In genomic region chr9:118477281-118477931, GRCm38 (mm10) we compare ENCODE assay signal across 9 mouse cellular contexts. TPM values are rescaled to one million over a fixed set of nuclear protein-coding genes. Genes with fewer than 3 reads are reported as not detected.
A peak's percentile ranks its signal among the peaks of the same experiment; 100 is the strongest.
DNase-seq lines count a peak whose midpoint lies in the region; ATAC-seq and TF ChIP-seq lines count a peak whose summit lies in the region.
"Had no signal": no experiment of that assay in that cellular context is flagged by ENCODE, and none has a peak within 500 bp of the region (broad histone marks: within the 10 kb centered on the region; RNA-seq: fewer than 3 reads in every experiment).

No protein-coding gene starts in this region.

- no peak for DNase-seq in gastrocnemius, adult 2 months
- DNase-seq in gastrocnemius, adult 18-20 months (ENCODE audit: low spot score): no peak
- no peak for DNase-seq in limb, embryonic 14.5 days (ENCODE audit: low spot score)
- no peak for DNase-seq in spleen, postnatal 36 days (ENCODE audit: low spot score in 2 of 2)
- DNase-seq in lung, adult 18-20 months: no peak

- H3K9me3 ChIP-seq in E14TG2a.4 (ENCODE audit: low read length): no peaks in the 10 kb centered on the region
- no peaks in the 10 kb centered on the region for H3K9me3 ChIP-seq in forebrain, embryonic 15.5 days
- no peaks in the 10 kb centered on the region for H3K9me3 ChIP-seq in limb, embryonic 14.5 days (ENCODE audit: control insufficient read depth, low read length)
- no peaks in the 10 kb centered on the region for H3K9me3 ChIP-seq in stomach, embryonic 14.5 days (ENCODE audit: control insufficient read depth, low read depth, low read length)

- peak overlapping the region; percentile 51 for H3K4me2 ChIP-seq in forebrain, embryonic 15.5 days (replicated peaks)
- peak overlapping the region; percentile 75 for H3K4me2 ChIP-seq in limb, embryonic 14.5 days (replicated peaks; ENCODE audit: low read depth, low read length, severe bottlenecking)
- peak overlapping the region; percentile 2; the same call in 1 of the 2 replicates for H3K4me2 ChIP-seq in stomach, embryonic 14.5 days (replicated peaks; ENCODE audit: low read depth, low read length)

- peak overlapping the region; percentile 14 for H3K9ac ChIP-seq in forebrain, embryonic 15.5 days (replicated peaks)
- no peak overlapping the region for H3K9ac ChIP-seq in limb, embryonic 14.5 days (ENCODE audit: low read depth, low read length, severe bottlenecking)
- H3K9ac ChIP-seq in stomach, embryonic 14.5 days (replicated peaks; ENCODE audit: low read depth, low read length): no peak overlapping the region

- no peak for TF ChIP-seq POLR2A in limb, embryonic 14.5 days (IDR thresholded peaks at IDR 0.05; ENCODE audit: borderline replicate concordance, extremely low read depth, insufficient read depth, insufficient read length)

- TF ChIP-seq CTCF in gastrocnemius, adult 2 months (IDR thresholded peaks at IDR 0.05): no peak
- TF ChIP-seq CTCF in E14TG2a.4 (conservative IDR thresholded peaks at IDR 0.05; ENCODE audit: low read length): no peak

- H3K36me3 ChIP-seq in E14TG2a.4 (ENCODE audit: insufficient read depth, low read length): no peaks in the 10 kb centered on the region
- H3K36me3 ChIP-seq in forebrain, embryonic 15.5 days: no peaks in the 10 kb centered on the region
- H3K36me3 ChIP-seq in limb, embryonic 14.5 days (ENCODE audit: control insufficient read depth, insufficient read depth, low read length): no peaks in the 10 kb centered on the region
- no peaks in the 10 kb centered on the region for H3K36me3 ChIP-seq in stomach, embryonic 14.5 days (ENCODE audit: control insufficient read depth, insufficient read depth, low read length)
- H3K36me3 ChIP-seq: G1E had no signal

- intact Hi-C loops in gastrocnemius, adult 2 months (cut with DNase I): no loop called here

- peak overlapping the region; percentile 71 for H3K4me3 ChIP-seq in gastrocnemius, adult 2 months
- peak overlapping the region; percentile 86 for H3K4me3 ChIP-seq in E14TG2a.4 (replicated peaks; ENCODE audit: low read length)
- peak overlapping the region; percentile 43 for H3K4me3 ChIP-seq in forebrain, embryonic 15.5 days
- peak overlapping the region; percentile 42 for H3K4me3 ChIP-seq in limb, embryonic 14.5 days (replicated peaks; ENCODE audit: low read length)
- H3K4me3 ChIP-seq in stomach, embryonic 14.5 days (ENCODE audit: low read depth, low read length): peak overlapping the region; percentile 34; the same call in 1 of the 2 replicates

- WGBS in forebrain, embryonic 15.5 days: under 1% methylated on average over 31 of the region's 31 CpGs
- under 1% methylated on average over 31 of the region's 31 CpGs for WGBS in limb, embryonic 14.5 days
- 1% methylated on average over 31 of the region's 31 CpGs for WGBS in stomach, embryonic 14.5 days

- peaks cover 83% of the 10 kb centered on the region for H3K27me3 ChIP-seq in E14TG2a.4 (ENCODE audit: insufficient read depth, low read length)
- peaks cover 56% of the 10 kb centered on the region for H3K27me3 ChIP-seq in forebrain, embryonic 15.5 days
- H3K27me3 ChIP-seq in limb, embryonic 14.5 days (ENCODE audit: control insufficient read depth, insufficient read depth, low read length): peaks cover 84% of the 10 kb centered on the region
- peaks cover 62% of the 10 kb centered on the region for H3K27me3 ChIP-seq in stomach, embryonic 14.5 days (ENCODE audit: control insufficient read depth, insufficient read depth, low read length)

- no peak overlapping the region for H3K27ac ChIP-seq in gastrocnemius, adult 2 months
- H3K27ac ChIP-seq in forebrain, embryonic 15.5 days (replicated peaks): peak overlapping the region; percentile 70
- H3K27ac ChIP-seq in limb, embryonic 14.5 days (replicated peaks; ENCODE audit: low read depth, low read length): no peak overlapping the region
- H3K27ac ChIP-seq in stomach, embryonic 14.5 days (ENCODE audit: low read length): no peak overlapping the region

- peak; percentile 35; the same call in 1 of the 2 replicates for ATAC-seq in forebrain, embryonic 15.5 days (replicated peaks)
- no peak for ATAC-seq in limb, embryonic 14.5 days (ENCODE audit: low FRiP score, low read depth)
- ATAC-seq in stomach, embryonic 14.5 days (ENCODE audit: insufficient number of reproducible peaks, insufficient read depth, low FRiP score, low read depth): no peak

- H3K4me1 ChIP-seq in E14TG2a.4 (replicated peaks; ENCODE audit: low read depth, low read length): peaks cover 58% of the 10 kb centered on the region
- peaks cover 37% of the 10 kb centered on the region for H3K4me1 ChIP-seq in forebrain, embryonic 15.5 days
- peaks cover 14% of the 10 kb centered on the region; the same call in 1 of the 2 replicates for H3K4me1 ChIP-seq in limb, embryonic 14.5 days (ENCODE audit: control insufficient read depth, insufficient read depth, low read length)
- peaks cover 9% of the 10 kb centered on the region; the same call in 1 of the 2 replicates for H3K4me1 ChIP-seq in stomach, embryonic 14.5 days (ENCODE audit: control insufficient read depth, insufficient read depth, low read length)

RNA-seq across cellular contexts. Expression of gene Eomes, which starts 0.6 kb away (rescaled TPM):
- total RNA-seq in gastrocnemius, adult 2 months (2021): not detected
- total RNA-seq in gastrocnemius, adult 18-20 months (2021): not detected
- 28.3 and 33.9 TPM in 2 replicates for polyA plus RNA-seq in forebrain, embryonic 15.5 days (2015; fragmentation: Nextera tagmentation; extraction: Ambion mirVana)
- polyA plus RNA-seq in limb, embryonic 14.5 days (2012; rRNA removed): 0.97 and 1.0 TPM in 2 replicates
- 0.18 and 0.59 TPM in 2 replicates for polyA plus RNA-seq in limb, embryonic 14.5 days (2014; fragmentation: Nextera tagmentation; extraction: Ambion mirVana)
- 0.22 TPM in 1 of 2 replicates, not detected in the other for polyA plus RNA-seq in stomach, embryonic 14.5 days (2014; fragmentation: Nextera tagmentation; extraction: Ambion mirVana)
- polyA plus RNA-seq: G1E had no signal

RNA-seq across cellular contexts. Expression of gene Golga4, which starts 28.7 kb away (rescaled TPM):
- 100 to 1,000 TPM; 397 to 426 TPM for total RNA-seq in gastrocnemius, adult 2 months (2021)
- 100 to 1,000 TPM; 385 to 446 TPM for total RNA-seq in gastrocnemius, adult 18-20 months (2021)
- 53.4 and 59.3 TPM in 2 replicates for polyA plus RNA-seq in forebrain, embryonic 15.5 days (2015; fragmentation: Nextera tagmentation; extraction: Ambion mirVana)
- polyA plus RNA-seq in limb, embryonic 14.5 days (2012; rRNA removed): 44.3 and 54.5 TPM in 2 replicates
- polyA plus RNA-seq in limb, embryonic 14.5 days (2014; fragmentation: Nextera tagmentation; extraction: Ambion mirVana): 47.2 and 61.7 TPM in 2 replicates
- polyA plus RNA-seq in stomach, embryonic 14.5 days (2014; fragmentation: Nextera tagmentation; extraction: Ambion mirVana): 70.8 and 73.4 TPM in 2 replicates

Comparison
In these comparisons a context has a peak if more than half of its experiments do, and no peak if none do; other contexts are left out.
1. H3K4me3 ChIP-seq: peak in every context shown above with its lines; median percentile 86 in E14TG2a.4; 71 in gastrocnemius, adult 2 months; 43 in forebrain, embryonic 15.5 days; 42 in limb, embryonic 14.5 days; 34 in stomach, embryonic 14.5 days.
2. H3K4me2 ChIP-seq: peak in every context shown above with its lines; median percentile 75 in limb, embryonic 14.5 days; 51 in forebrain, embryonic 15.5 days; 2 in stomach, embryonic 14.5 days.
3. RNA of gene Eomes, which starts 0.6 kb away (polyA plus RNA-seq): 28.3 to 33.9 TPM in forebrain, embryonic 15.5 days; 0.18 to 1.0 TPM in limb, embryonic 14.5 days and 0.22 TPM in stomach, embryonic 14.5 days; every median in the first group is over 10 times any median in the second.